Mouse (Mus musculus) testis, adult 2 months (tissue): ENCODE results near the gene Usp34.

Experiments used
- CTCF ChIP-seq: fragments of 200-500 bp; IDR thresholded peaks from 2 replicates; pipeline ENCODE4 v1.5.1; 2012; ENCODE audit warnings: low read depth, mild to moderate bottlenecking, inconsistent platforms, low read length, moderate library complexity; ENCODE audit not compliant: control insufficient read depth, insufficient read depth, insufficient replicate concordance
- POLR2A ChIP-seq: fragments of 200-500 bp; IDR thresholded peaks from 2 replicates; pipeline ENCODE4 v1.6.1; 2012; ENCODE audit warnings: low read depth, mild to moderate bottlenecking, inconsistent platforms, low read length, moderate library complexity; ENCODE audit not compliant: control insufficient read depth

DNA sequence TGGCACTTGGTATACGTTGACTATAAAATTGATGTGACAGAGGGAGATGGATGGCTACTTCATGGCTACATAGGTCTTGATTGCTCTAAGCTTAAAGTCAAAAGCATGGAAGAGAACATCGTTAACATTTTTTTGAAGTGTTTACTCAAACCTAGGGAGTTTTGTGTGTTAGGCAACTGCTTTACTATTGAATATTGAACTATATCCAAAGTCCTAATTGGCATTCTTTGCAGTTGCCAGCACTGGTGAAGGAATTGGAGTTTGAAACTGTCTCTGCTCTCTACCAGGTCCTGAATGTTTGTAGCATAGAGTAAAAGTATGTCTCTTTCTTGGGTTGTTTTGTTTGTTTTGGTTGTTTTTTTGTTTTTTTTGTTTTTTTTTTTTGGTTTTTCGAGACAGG lies 30.9 kb upstream of the Usp34 start:
- TF ChIP-seq CTCF = no peak
- no peak for TF ChIP-seq POLR2A
